Mouse (Mus musculus) olfactory bulb, adult 2 months (tissue): Measurements from ENCODE around the gene Lhx3.

Experiments
- CTCF ChIP-seq: fragments of 200-500 bp; IDR thresholded peaks from 2 replicates; pipeline ENCODE4 v1.5.1; 2012; ENCODE audit warnings: low read depth, mild to moderate bottlenecking, low read length, moderate library complexity; ENCODE audit not compliant: insufficient read depth
- POLR2A ChIP-seq: fragments of 200-500 bp; IDR thresholded peaks from 2 replicates; pipeline ENCODE4 v1.6.1; 2012; ENCODE audit warnings: mild to moderate bottlenecking, low read depth, low read length, moderate library complexity; ENCODE audit not compliant: insufficient read depth

DNA sequence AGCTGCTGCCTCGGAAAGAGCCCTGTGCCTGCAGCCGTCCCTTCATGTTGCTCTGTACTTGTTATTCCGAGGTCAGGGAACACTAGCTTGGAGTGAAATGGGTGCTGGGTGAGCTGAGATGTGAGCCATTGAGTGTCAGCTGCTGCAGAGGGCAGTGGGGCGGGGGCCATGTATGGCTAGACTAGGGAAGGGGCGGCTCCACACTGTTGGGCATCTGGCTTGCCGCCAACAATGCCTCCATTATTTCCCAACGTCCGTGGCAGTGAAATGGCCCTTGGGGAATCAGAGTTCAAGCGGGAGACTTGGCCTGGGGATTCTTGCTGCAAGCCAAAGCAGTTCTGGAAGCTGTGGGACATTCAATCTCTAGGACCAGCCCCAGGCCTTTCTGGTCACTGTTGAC is 530 bp downstream of the Lhx3 start:
- no peak for TF ChIP-seq CTCF
- no peak for TF ChIP-seq POLR2A
